Mouse (Mus musculus) CH12F3 (cell line): ENCODE data around the gene Tspan7.

Source experiments
- in situ Hi-C: fragments of 300-500 bp; cut with MboI; formaldehyde crosslinking; loops from 2 replicates; pipeline ENCODE4 v1.14.3; 2020; ENCODE audit warnings: low sequenced_read_pairs

The Tspan7 gene

DNA sequence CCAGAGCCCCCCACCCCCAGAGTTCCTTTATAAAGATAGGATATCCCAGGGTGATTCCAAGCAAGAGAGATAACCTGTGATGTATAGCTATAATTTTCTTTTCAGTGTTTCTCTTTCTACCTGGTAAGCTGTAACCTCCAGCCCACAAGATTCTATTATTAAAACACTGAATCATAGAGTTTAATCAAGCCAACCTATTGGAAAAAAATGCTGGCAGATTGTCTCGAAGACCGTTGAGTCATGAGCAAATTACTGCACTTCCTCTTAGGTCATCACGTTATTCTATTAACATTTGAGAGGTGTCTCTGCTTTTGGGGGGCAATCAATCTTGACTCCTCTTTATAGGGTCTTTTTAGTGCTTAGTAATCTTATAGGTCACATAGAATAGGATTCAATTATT, 61.9 kb downstream of the Tspan7 start:
- in situ Hi-C loops: no loop called here

DNA sequence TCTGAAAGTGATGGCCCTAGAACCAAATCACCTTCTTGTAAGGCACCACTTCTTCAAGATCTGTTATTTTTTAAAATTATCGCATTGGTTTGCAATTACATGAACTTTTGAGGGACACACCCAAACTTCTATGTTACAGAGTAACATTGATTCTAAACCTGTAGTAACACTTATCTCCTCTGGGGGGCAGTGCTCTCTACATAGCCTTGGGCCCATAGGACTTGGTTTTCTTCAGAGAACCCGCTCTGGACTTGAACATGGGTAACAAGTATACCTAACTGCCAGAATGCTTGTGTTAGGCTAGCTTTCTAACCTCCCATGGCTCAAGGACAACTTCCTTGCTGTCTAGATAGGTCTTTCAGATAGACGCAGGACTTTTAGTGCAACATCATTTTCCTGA, 64.8 kb downstream of the Tspan7 start:
- in situ Hi-C loops: no loop called here

GRCm38 (mm10) chrX:10556899-10557298, 71.9 kb downstream of the Tspan7 start:
- in situ Hi-C loops: no loop called here

DNA sequence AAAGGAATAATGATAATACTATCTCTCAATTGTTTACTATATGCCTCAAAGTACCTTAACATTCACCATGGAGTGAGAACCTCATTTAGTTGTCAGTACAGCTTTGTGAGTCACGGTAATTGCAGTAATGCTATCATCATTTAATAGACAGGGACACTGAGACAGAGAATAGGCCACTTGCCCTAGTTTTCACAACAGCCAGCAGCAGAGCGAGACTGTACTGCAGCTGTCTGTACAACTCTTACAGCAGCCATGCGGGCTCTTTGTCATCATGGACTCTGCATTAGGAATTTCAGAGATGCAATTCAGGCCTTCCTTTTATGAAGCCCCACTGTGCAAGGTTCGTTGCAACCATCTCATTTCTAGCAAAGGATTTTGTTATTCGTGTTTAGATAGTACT, 72.6 kb downstream of the Tspan7 start:
- in situ Hi-C loops: no loop called here

DNA sequence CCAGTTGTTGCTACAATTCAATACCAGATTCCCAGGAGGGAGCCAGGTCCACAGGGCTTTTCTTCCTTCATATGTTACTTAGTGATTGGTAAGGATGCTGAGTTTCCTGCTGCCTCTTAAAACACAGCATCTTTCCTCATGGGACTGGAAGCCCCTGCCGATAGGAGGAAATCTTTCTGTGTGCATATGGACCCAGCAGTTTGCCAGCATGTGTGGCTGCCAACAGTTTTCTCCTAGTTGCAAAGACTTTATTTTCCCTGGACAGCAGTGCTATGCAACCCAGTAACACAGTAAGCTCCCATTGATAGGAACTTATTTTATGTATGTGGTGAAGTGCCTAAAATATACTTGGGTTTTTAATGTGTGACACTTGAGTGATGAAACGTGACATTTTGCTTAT, 73.7 kb downstream of the Tspan7 start:
- in situ Hi-C loops: no loop called here

DNA sequence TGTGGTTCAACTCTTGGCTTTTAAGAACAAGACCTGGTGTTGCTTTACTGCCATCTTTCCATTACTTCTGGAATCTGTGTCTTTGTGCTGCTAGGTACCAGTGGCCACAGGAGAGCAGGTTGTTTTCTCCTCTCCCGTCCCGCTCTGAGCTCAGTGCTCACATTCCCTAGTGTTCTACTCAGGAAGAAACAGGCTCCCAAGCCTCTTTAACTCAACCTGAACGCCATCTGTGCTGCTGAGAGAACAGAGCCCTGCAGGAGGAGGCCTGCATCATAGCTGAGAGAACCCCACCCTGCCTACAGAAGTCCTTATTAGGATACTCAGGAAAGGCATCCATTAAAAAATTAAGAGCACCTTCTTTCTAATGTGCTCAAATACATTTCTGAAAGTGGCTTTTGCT, 80.9 kb downstream of the Tspan7 start:
- in situ Hi-C loops: no loop called here

DNA sequence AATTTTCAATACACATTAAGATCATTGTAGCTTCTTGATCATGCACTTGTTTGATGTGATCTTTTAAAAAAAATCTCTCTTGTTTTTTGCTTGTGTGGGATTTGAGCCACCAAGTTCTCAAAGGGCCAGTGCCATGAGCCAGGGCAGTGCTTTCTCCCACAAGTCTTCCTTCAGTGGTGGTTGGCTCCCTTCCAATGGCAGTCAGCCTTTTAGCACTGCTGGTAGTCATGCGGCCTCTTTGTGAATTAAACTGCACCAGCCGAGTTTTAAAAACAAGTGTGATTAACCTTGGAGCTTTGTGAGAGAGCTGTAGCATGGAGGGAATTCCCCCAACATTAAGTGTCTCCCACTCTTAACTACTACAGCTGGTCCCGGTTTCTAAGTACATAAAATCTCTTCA, 89.6 kb downstream of the Tspan7 start:
- in situ Hi-C loops: no loop called here

GRCm38 (mm10) chrX:10575406-10575805, 90.4 kb downstream of the Tspan7 start:
- in situ Hi-C loops: no loop called here

- in situ Hi-C loops: no loop called here
Observed at GRCm38 (mm10) chrX:10576349-10576748, 91.4 kb downstream of the Tspan7 start.

- in situ Hi-C loops: no loop called here
Observed at GRCm38 (mm10) chrX:10577356-10577755, 92.4 kb downstream of the Tspan7 start.

- in situ Hi-C loops: no loop called here
Observed at GRCm38 (mm10) chrX:10582731-10583130, 97.8 kb downstream of the Tspan7 start.

- in situ Hi-C loops: no loop called here
Observed at GRCm38 (mm10) chrX:10592244-10592643, 107.3 kb downstream of the Tspan7 start.

DNA sequence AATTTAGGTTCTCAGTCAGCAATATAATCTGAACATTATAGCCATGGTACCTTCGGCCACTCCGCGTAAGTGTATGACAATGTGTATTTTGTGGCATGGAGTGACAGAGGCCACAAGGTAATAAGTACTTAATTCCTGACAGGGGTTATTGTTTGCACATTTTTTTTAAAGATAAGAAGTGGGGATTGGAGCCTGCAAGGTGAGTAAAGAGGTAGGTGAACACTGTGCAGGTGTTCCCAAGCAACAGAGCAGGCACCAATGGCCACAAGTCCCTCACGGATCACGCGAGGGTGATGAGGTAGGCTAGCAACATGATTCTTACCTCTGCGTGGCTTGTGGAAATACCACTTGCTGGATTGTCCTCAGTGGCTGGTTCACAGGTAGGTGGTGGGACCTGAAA, 108.6 kb downstream of the Tspan7 start:
- in situ Hi-C loops: no loop called here

DNA sequence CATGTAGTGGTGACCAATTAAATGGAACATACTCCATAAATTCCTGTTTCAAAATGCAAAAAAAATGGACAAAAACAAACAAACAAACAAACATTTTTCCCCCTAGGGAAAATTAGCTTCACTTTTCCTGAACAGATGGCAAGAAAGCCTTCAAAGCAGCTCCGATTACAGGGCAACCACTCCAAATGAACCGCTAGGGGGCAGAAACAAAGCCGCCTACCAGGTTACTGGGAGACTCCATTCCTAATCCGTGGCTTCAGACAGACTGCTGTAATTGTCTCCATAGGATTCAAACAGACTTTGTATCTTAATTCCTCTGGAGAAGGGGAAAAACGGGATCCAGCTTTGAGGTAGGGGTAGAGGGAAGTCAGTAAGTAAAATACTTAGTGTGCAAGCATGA, 132.2 kb downstream of the Tspan7 start:
- in situ Hi-C loops: no loop called here

- in situ Hi-C loops: no loop called here
Observed at GRCm38 (mm10) chrX:10641062-10641461, 156.1 kb downstream of the Tspan7 start.
